Mouse (Mus musculus) hindbrain, embryonic 12.5 days (tissue): ENCODE results near the gene Grap2. TPM values are rescaled to one million over a fixed set of nuclear protein-coding genes. Genes with fewer than 3 reads are reported as not detected.

ENCODE experiments used
- ATAC-seq: fragments of 200-750 bp; cut with Nextera tagmentation; 2 replicates; pipeline ENCODE4 v1.8.0; 2017; ENCODE audit warnings: moderate TSS enrichment; ENCODE audit not compliant: low FRiP score
- H3K27ac ChIP-seq: fragments of 300-500 bp; sonication (generic); 2 replicates; pipeline ENCODE4 v1.5.1; 2016; ENCODE audit warnings: mild to moderate bottlenecking
- H3K27me3 ChIP-seq: fragments of 300-500 bp; sonication (generic); 2 replicates; pipeline ENCODE4 v1.6.1; 2016; ENCODE audit warnings: mild to moderate bottlenecking
- H3K36me3 ChIP-seq: fragments of 300-500 bp; sonication (generic); 2 replicates; pipeline ENCODE4 v1.6.1; 2016; ENCODE audit warnings: mild to moderate bottlenecking
- H3K4me1 ChIP-seq: fragments of 300-500 bp; sonication (generic); 2 replicates; pipeline ENCODE4 v1.6.1; 2016
- H3K4me2 ChIP-seq: fragments of 300-500 bp; sonication (generic); replicated peaks from 2 replicates; pipeline ENCODE4 v1.6.1; 2016; ENCODE audit warnings: mild to moderate bottlenecking
- H3K4me3 ChIP-seq: fragments of 300-500 bp; sonication (generic); 2 replicates; pipeline ENCODE4 v1.5.1; 2016; ENCODE audit warnings: mild to moderate bottlenecking
- H3K9ac ChIP-seq: fragments of 300-500 bp; sonication (generic); 2 replicates; pipeline ENCODE4 v1.6.1; 2016; ENCODE audit warnings: mild to moderate bottlenecking, moderate library complexity
- H3K9me3 ChIP-seq: fragments of 300-500 bp; sonication (generic); replicated peaks from 2 replicates; pipeline ENCODE4 v1.6.1; 2016; ENCODE audit warnings: mild to moderate bottlenecking
- WGBS: fragments of 180-500 bp; shearing (Covaris S2); methylation state at CpG from one replicate; pipeline ENCODE4 v1.1.7; 2016; 5-methylcytosine and 5-hydroxymethylcytosine counted together
- polyA plus RNA-seq: library from polyadenylated mRNA; unstranded; fragments of >200 nt; fragmentation: Nextera tagmentation; extraction: Ambion mirVana; gene quantifications from 2 replicates; pipeline ENCODE4 v1.2.1, GENCODE M21; 2016

Gene Grap2
- polyA plus RNA-seq, 1 experiment from 2014 or later, result 3.0 TPM

- Histone ChIP-seq H3K9ac (no peak overlapping the region), H3K4me3 (no peak overlapping the region), H3K27ac (no peak overlapping the region), H3K36me3 (no peaks in the 10 kb centered on the region), H3K4me2 (no peak overlapping the region), H3K9me3 (no peaks in the 10 kb centered on the region), H3K27me3 (no peaks in the 10 kb centered on the region; the same call in 1 of the 2 replicates), H3K4me1 (peaks cover 58% of the 10 kb centered on the region)
- no peak for ATAC-seq
- WGBS, result 83% methylated on average over 6 of the region's 6 CpGs
Measured at GRCm38 (mm10) chr15:80683151-80683550, 110.8 kb downstream of the Grap2 start.

DNA sequence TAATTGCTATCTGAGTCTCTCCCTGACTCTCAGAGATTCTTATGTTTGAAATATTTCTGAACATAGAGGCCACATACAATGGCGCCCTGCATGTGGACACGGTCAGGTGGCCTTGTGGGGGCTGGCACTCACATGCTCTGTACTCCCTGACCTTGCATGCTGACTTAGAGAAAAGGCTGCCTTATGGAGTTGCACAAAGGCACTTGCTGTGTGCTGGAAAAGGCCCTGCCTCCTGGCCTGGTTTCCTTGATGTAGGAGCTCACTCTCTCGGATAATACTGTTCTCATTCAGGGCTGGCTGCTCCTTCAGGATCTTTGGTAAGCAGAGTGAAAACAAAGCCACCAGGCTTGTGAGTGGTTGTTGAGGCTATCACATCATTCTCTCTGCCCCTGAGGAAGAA lies 111.6 kb downstream of the Grap2 start:
- no peak for ATAC-seq
- H3K27ac ChIP-seq, result no peak overlapping the region
- H3K4me2 ChIP-seq, result no peak overlapping the region
- H3K4me3 ChIP-seq, result no peak overlapping the region
- no peaks in the 10 kb centered on the region for H3K36me3 ChIP-seq
- H3K9ac ChIP-seq, result no peak overlapping the region
- WGBS, result 55% methylated on average over 3 of the region's 3 CpGs
- H3K9me3 ChIP-seq, result no peaks in the 10 kb centered on the region
- peaks cover 54% of the 10 kb centered on the region for H3K4me1 ChIP-seq
- peaks cover 7% of the 10 kb centered on the region; the same call in 1 of the 2 replicates for H3K27me3 ChIP-seq

DNA sequence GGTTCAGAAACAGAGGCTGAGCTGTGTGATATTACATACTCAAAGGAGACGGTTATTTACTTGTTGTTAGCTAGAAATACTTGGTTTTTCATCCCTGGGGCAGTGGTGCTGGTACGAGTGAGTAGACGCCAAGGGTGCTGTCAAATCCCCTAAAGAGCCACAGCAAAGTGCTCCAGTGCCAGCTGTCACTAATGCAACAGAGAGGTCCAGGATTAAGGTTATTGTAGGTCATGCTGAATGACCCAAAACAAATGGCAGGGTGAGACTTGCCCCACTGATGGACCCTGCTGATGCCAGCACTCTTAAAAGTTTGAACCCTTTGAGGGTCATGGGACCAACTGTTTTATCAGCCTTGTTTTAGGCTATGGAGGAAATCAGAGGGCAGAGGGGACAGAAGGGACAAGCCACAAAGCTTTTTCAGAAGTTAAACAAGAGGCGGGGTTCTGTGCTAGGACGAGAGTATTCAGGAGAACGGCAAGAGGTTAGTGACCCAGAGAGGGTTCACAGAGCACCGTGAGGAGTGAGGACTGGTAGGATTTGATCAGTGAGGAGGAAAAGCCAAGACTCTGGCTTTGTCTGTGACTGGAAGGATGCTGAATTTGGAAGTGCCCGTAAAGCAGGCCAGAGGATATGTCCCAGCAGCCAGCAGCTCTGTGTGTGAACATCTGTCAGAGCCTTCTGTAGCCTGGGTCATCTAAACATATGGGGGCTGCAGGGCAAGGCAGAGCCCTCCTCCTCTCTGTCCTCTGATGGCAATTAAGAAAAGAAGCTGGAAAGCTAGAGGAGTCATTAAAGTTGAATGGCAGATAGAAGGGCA lies 112.6 kb downstream of the Grap2 start:
- peaks cover 45% of the 10 kb centered on the region for H3K4me1 ChIP-seq

DNA sequence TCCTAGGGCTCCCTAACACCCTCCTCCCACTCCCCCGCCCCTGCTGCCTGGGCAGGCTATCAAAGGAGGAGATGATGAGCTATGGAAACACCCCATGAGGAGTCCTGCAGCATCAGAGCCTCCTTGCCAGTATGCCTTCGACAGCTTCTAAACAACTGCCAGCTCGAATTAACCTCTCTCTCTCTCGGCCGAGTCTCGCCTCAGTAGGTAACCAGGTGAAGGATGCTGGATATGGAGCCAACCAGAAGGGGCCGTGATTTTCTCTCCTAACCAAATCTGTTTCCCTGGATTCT lies 113.2 kb downstream of the Grap2 start:
- no peak overlapping the region for H3K4me2 ChIP-seq
- H3K4me1 ChIP-seq, result peaks cover 40% of the 10 kb centered on the region
- no peak overlapping the region for H3K4me3 ChIP-seq
- H3K27me3 ChIP-seq, result peaks cover 7% of the 10 kb centered on the region; the same call in 1 of the 2 replicates
- H3K36me3 ChIP-seq, result no peaks in the 10 kb centered on the region
- peak overlapping the region; percentile 40; the same call in 1 of the 2 replicates for H3K27ac ChIP-seq
- ATAC-seq, result peak; percentile 73; the same call in 1 of the 2 replicates
- peak overlapping the region; percentile 18; the same call in 1 of the 2 replicates for H3K9ac ChIP-seq
- WGBS, result 30% methylated on average over 7 of the region's 7 CpGs
- no peaks in the 10 kb centered on the region for H3K9me3 ChIP-seq

More for the DNA sequence above, 112.6 kb downstream of the Grap2 start:
- Histone ChIP-seq H3K27me3 (peaks cover 7% of the 10 kb centered on the region; the same call in 1 of the 2 replicates), H3K9me3 (no peaks in the 10 kb centered on the region), H3K27ac (peak overlapping the region; percentile 40; the same call in 1 of the 2 replicates), H3K4me3 (no peak overlapping the region), H3K9ac (peak overlapping the region; percentile 18; the same call in 1 of the 2 replicates), H3K4me2 (no peak overlapping the region), H3K36me3 (no peaks in the 10 kb centered on the region)
- 10% methylated on average over 8 of the region's 8 CpGs for WGBS
- ATAC-seq, result 0 out of 2 replicates have a peak, but pooled peaks have one; percentile 56

DNA sequence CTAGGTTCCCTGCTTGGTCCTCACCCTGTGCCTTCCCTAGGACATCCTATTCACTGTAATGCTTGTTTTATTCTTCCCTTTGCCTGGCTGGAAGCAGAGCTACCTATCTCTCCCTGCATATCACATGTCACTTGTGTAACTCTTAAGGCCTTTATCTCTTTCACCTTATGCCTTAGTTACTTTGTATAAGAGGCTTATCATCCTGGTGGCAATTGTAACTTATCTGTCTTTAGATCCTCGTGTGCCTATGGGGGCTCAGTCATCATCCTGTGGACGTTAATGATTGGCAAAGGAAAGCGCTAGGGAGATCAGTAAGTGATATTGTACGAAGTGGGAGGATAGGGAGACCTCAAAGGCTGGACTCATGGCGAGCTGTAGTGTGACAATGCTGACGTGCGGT lies 116.1 kb downstream of the Grap2 start:
- Histone ChIP-seq H3K27me3 (0 out of 2 replicates have a peak, but pooled peaks cover 7% of the 10 kb centered on the region), H3K4me3 (no peak overlapping the region), H3K36me3 (no peaks in the 10 kb centered on the region), H3K4me2 (no peak overlapping the region), H3K4me1 (peaks cover 37% of the 10 kb centered on the region), H3K9me3 (no peaks in the 10 kb centered on the region), H3K9ac (no peak overlapping the region), H3K27ac (no peak overlapping the region)
- no peak for ATAC-seq
- WGBS, result 77% methylated on average over 7 of the region's 7 CpGs

- Histone ChIP-seq H3K4me2 (no peak overlapping the region), H3K27ac (no peak overlapping the region), H3K9me3 (no peaks in the 10 kb centered on the region; the same call in 1 of the 2 replicates), H3K4me1 (peaks cover 23% of the 10 kb centered on the region), H3K9ac (no peak overlapping the region), H3K36me3 (no peaks in the 10 kb centered on the region), H3K27me3 (0 out of 2 replicates have a peak, but pooled peaks cover 8% of the 10 kb centered on the region), H3K4me3 (no peak overlapping the region)
- 0 out of 2 replicates have a peak, but pooled peaks have one; percentile 6 for ATAC-seq
- 30% methylated on average over 3 of the region's 3 CpGs for WGBS
Measured at GRCm38 (mm10) chr15:80693492-80693891, 121.1 kb downstream of the Grap2 start.

- no peak overlapping the region for H3K4me3 ChIP-seq
- peak; percentile 38; the same call in 1 of the 2 replicates for ATAC-seq
- H3K4me1 ChIP-seq, result peaks cover 23% of the 10 kb centered on the region
- H3K27ac ChIP-seq, result no peak overlapping the region
- H3K9me3 ChIP-seq, result no peaks in the 10 kb centered on the region; the same call in 1 of the 2 replicates
- H3K4me2 ChIP-seq, result peak overlapping the region; percentile 29; the same call in 1 of the 2 replicates
- H3K27me3 ChIP-seq, result 0 out of 2 replicates have a peak, but pooled peaks cover 4% of the 10 kb centered on the region
- WGBS, result 23% methylated on average over 11 of the region's 11 CpGs
- peak overlapping the region; percentile 41; the same call in 1 of the 2 replicates for H3K9ac ChIP-seq
- H3K36me3 ChIP-seq, result no peaks in the 10 kb centered on the region
Measured at GRCm38 (mm10) chr15:80694125-80694910, 121.9 kb downstream of the Grap2 start.

DNA sequence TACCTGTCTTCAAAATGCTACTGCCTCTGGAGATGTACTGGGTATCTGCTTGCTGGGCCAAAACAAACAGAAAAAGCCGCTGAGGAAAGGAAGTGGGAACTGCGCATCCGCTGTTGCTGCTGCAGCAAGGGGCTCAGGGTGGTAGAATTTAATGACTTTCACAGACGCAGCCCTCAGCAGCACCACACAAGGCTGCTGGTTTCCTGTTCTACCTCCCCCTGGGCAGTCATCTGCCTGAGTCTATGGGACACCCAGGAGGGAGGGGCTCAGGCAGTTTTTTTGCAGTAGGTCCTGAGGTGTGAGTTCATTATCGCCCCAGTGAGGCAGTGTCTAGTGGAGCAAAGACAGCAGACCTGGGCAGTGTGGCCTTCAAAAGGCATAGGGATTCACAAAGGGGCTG lies 125.2 kb downstream of the Grap2 start:
- no peak overlapping the region for H3K4me3 ChIP-seq
- no peak overlapping the region for H3K9ac ChIP-seq
- no peak overlapping the region; the same call in 1 of the 2 replicates for H3K27ac ChIP-seq
- H3K4me2 ChIP-seq, result no peak overlapping the region
- no peaks in the 10 kb centered on the region for H3K36me3 ChIP-seq
- WGBS, result 60% methylated on average over 5 of the region's 5 CpGs
- H3K27me3 ChIP-seq, result 0 out of 2 replicates have a peak, but pooled peaks cover 4% of the 10 kb centered on the region
- H3K4me1 ChIP-seq, result peaks cover 23% of the 10 kb centered on the region
- ATAC-seq, result no peak
- no peaks in the 10 kb centered on the region; the same call in 1 of the 2 replicates for H3K9me3 ChIP-seq

GRCm38 (mm10) chr15:80701481-80702257 lies 129.3 kb downstream of the Grap2 start:
- Histone ChIP-seq H3K36me3 (no peaks in the 10 kb centered on the region), H3K4me2 (no peak overlapping the region), H3K9ac (no peak overlapping the region), H3K27me3 (no peaks in the 10 kb centered on the region), H3K9me3 (no peaks in the 10 kb centered on the region), H3K4me3 (no peak overlapping the region), H3K4me1 (peaks cover 12% of the 10 kb centered on the region), H3K27ac (no peak overlapping the region)
- WGBS, result 70% methylated on average over 8 of the region's 8 CpGs
- no peak for ATAC-seq
